Mouse (Mus musculus) CH12F3 (cell line): ENCODE measurements around the gene Plch1.

Experiments
- in situ Hi-C: fragments of 300-500 bp; cut with MboI; formaldehyde crosslinking; loops from 2 replicates; pipeline ENCODE4 v1.14.3; 2020; ENCODE audit warnings: low sequenced_read_pairs

Plch1 gene

DNA sequence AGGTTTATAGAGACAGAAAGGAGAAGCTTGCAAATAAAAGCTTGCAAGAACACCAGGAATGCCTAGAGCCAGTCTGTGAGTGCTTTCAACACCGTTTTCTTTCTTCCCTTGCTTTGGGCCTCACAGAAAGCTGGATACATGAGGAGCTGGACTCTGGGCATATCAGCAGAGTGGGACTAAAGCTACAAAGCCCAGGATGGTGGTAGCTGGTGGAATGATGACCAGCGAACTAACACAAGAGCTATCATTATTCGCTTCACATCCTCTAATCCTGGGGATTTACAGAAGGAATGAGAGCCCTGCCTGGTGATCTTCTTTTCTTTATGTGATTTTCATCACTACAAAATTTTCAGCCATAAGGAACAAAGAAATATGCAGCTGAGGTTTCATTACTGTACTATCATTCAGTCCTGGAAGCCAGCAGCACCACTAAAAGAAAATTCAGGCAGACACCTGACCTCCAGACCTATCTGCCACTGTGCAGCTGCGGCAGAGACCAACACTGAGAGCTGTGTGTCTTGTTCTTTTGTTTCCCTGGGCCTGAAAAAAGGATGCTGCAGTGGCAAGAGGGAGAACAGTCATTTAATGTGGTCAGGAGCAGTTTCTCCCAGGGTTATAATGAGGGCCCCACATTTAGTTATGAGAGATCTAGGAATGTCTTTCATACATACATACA, 172.5 kb downstream of the Plch1 start:
- in situ Hi-C loops = no loop called here

- in situ Hi-C loops = no loop called here
Observed at GRCm38 (mm10) chr3:63693694-63694093, 205.6 kb downstream of the Plch1 start.

DNA sequence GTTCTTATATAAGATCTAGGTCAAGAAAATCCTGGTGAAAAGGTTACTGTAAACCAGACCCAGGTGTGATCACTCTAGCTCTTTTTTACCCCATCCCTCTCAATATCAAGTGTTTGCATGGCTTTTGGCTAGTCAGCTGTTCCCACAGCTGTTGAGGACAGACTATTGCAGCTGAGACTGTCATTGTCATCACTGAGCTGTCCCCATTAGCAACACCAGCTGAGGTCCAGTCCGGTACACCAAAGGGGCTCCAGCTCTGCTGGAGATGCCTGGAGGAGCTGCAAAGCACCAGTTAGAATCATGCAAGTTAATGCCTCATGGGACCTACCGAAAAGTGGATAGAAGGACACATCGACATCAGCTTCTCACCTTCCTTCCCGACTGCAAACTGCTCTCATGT, 206.5 kb downstream of the Plch1 start:
- in situ Hi-C loops = no loop called here

DNA sequence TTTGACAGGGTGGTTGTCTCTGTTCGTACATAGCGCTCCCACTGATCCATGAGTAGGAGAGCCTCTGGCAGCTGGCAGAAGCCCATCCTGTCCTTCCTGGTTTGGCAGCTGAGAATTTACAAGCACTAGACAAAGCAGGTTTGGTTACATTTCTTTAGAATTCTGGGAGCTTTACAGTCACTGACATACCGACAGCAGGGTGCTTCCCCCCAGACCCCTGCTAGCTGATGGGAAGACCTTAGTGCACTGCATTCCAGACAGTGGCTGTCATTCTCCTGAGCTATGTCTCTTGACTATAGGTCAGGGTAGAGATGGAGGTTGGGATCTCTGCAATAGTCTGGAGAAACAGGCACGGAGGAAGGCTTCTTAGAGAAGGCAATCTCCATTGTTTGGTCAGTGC, 230.5 kb downstream of the Plch1 start:
- in situ Hi-C loops = no loop called here

DNA sequence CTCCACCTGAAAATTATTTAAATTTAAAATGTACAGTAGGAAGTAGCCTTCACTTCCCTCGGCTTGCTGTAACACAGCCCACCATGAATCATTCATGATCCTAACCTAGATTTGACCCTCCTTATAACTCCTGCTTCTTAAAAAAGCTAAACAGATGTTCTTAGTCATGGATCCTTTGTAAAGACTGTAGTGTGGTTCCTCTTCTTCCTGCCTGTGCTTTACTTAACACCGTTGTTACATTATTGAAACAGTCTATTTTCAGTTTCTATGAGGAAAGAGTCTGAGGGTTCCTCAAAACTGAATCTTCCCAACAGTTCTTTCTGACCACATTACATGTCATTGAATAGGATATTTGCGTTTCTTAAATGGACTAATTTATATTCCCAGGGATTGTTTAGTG, 234.0 kb downstream of the Plch1 start:
- in situ Hi-C loops = no loop called here

DNA sequence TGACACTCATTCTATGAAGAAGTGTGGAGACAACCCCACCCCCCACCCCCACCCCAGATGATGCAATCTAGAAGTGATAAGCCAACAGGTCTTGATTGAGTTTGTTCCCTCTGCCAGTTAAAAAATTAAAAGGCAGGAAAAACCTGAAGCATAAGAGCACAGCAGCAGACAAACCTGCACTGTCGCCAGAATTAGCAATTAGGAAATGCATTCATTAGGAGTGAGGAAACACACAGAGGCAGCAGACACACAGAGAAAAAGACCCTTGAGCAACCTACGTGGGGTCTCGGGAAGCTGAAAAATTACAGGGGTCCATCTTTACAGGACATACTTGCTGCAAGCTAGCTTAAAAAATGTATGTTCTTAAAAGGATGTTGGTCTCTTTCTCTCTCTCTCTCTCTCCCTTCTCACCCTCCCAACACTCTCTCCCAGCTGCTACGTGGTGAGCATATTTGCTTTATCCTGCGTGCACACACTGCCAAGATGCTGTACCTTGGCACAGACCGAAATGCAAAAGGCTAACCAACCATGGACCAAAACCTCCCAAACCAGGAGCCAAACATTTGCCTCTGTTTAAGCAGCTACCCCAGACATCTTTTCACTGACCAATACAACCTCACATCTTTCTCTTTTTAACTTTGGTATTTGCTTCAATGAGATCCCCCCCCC, 234.6 kb downstream of the Plch1 start:
- in situ Hi-C loops = no loop called here
